Mouse (Mus musculus) embryonic stem cell, embryonic (primary cell): ENCODE measurements around the gene Tmem131.
"Not testable (repeated sequence)": the region's sequence is repeated elsewhere in the genome, so short reads cannot be mapped to it uniquely, and the experiment has no call there.

Source experiments
- CTCF ChIA-PET, 4 experiments: fragments of 300-600 bp in 2 of 4; fragments of 350-600 bp in 2 of 4; sonication (Branson Sonifier 250); formaldehyde crosslinking; loops; one replicate each; lab custom pipeline; 2022; ENCODE audit warnings: inconsistent platforms in 2 of 4; lab: Charles Lee
- POLR2A ChIA-PET, 4 experiments: fragments of 300-600 bp in 2 of 4; fragments of 350-600 bp in 2 of 4; sonication (Branson Sonifier 250); formaldehyde crosslinking; loops; one replicate each; lab custom pipeline; 2022; ENCODE audit warnings: antibody characterized with exemption in 4 of 4, inconsistent platforms in 1 of 4; lab: Charles Lee

The Tmem131 gene

DNA sequence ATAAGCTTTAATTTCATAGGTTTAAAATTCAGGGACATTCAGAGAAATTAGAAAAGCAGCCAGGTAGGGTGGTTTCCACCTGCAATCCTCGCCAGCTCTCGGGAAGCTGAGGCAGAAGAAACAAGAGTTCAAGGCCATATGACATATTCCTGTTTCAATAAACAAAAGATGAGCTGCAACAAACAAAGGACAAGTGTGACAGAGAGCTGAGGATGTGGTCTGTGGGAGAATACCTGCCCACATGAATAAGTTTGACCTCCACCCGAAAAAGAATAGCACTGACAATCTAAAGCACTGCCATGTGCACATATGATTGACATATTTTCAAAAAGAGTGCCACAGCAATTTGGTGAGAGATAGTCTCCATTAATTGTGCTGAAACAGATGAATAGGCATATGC is 31.9 kb downstream of the Tmem131 start:
- ChIA-PET POLR2A (interaction anchor here in 3 of 4 experiments (0.7 to 5.5 kb wide), 15 partner anchors 9 to 75 kb away, joined by 3 to 52 read pairs (median 5); no protein-coding TSS in a partner anchor), CTCF (interaction anchor here in 3 of 4 experiments (0.6 to 1.3 kb wide), 3 partner anchors 9 to 91 kb away, joined by 3 read pairs; no protein-coding TSS in a partner anchor)

- CTCF ChIA-PET: no interaction called here
- POLR2A ChIA-PET: interaction anchor here in 2 of 4 experiments (0.7 to 5.5 kb wide), 5 partner anchors 8 to 106 kb away, joined by 3 to 51 read pairs (median 3); no protein-coding TSS in a partner anchor
Measured at GRCm38 (mm10) chr1:36910397-36910796, 33.1 kb downstream of the Tmem131 start.

DNA sequence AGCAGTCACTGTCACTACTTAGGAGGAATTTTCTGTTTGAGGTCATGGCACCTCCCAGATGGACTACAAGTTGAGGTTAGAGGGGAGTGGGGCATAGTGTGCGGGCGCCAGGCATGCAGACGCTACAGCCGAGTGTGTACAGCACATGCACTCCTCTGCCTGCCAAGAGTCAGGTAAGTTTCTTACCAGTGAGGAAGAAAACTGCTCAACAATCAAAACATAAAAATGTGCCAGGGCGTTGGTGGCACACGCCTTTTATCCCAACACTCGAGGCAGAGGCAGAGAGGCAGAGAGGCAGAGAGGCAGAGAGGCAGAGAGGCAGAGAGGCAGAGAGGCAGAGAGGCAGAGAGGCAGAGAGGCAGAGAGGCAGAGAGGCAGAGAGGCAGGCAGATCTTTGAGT is 33.5 kb downstream of the Tmem131 start:
- CTCF ChIA-PET: not testable (repeated sequence)
- POLR2A ChIA-PET: interaction anchor here in 2 of 4 experiments (0.7 to 5.5 kb wide), 4 partner anchors 7 to 106 kb away, joined by 3 to 51 read pairs (median 3); no protein-coding TSS in a partner anchor

DNA sequence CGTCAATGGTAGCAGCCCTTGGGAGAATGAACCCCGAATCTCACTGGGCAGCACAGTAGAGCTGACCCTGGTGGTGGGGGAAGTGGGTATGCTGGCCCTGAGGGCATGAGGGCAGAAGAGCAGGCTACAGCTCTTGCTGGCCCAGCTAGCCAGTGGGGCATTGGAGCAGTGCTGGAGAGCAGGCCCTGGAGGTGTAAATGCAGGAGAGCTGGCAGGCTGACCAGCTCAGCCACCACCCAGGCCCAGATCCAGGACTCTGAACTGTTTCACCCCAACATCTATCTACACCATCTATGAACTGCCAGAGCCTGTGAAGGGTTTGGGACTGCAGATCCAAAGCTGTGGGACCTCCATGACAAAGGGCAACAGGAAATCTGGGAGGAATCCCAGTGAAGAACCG is 38.2 kb downstream of the Tmem131 start:
- ChIA-PET CTCF (interaction anchor here in 2 of 4 experiments (0.5 to 0.6 kb wide), 2 partner anchors 10 to 23 kb away, joined by 3 read pairs; no protein-coding TSS in a partner anchor), POLR2A (interaction anchor here (0.7 to 7.5 kb wide), 17 partner anchors 8 to 225 kb away, joined by 3 to 57 read pairs (median 5); no protein-coding TSS in a partner anchor)

GRCm38 (mm10) chr1:36904489-36904888 is 39.0 kb downstream of the Tmem131 start:
- ChIA-PET CTCF (interaction anchor here in 1 of 4 experiments (0.6 kb wide), 1 partner anchor 12 kb away, joined by 4 read pairs; no protein-coding TSS in a partner anchor), POLR2A (interaction anchor here (0.6 to 7.5 kb wide), 32 partner anchors 8 to 126 kb away, joined by 3 to 57 read pairs (median 4); no protein-coding TSS in a partner anchor)

DNA sequence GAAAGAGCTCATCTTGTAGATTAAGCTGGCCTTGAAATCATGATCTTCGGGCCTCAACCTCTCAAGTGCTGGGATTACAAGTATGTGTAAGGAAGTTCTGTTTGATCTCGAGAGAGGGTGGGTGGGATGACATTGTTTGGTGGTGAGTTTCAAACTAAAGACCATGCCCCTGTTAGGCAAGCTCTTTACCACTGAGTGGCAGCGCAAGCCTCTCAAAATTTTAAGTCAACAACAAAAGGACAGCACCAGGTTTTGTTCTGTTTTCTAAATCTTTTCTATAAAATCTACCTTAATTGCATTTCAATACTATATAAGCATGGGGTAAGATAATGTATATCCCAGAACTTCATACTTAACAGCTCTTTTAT is 39.4 kb downstream of the Tmem131 start:
- POLR2A ChIA-PET: interaction anchor here in 3 of 4 experiments (0.6 to 7.5 kb wide), 31 partner anchors 9 to 1067 kb away, joined by 3 to 57 read pairs (median 4); no protein-coding TSS in a partner anchor
- CTCF ChIA-PET: interaction anchor here in 1 of 4 experiments (0.6 to 0.8 kb wide), 2 partner anchors 12 to 20 kb away, joined by 4 read pairs; no protein-coding TSS in a partner anchor

DNA sequence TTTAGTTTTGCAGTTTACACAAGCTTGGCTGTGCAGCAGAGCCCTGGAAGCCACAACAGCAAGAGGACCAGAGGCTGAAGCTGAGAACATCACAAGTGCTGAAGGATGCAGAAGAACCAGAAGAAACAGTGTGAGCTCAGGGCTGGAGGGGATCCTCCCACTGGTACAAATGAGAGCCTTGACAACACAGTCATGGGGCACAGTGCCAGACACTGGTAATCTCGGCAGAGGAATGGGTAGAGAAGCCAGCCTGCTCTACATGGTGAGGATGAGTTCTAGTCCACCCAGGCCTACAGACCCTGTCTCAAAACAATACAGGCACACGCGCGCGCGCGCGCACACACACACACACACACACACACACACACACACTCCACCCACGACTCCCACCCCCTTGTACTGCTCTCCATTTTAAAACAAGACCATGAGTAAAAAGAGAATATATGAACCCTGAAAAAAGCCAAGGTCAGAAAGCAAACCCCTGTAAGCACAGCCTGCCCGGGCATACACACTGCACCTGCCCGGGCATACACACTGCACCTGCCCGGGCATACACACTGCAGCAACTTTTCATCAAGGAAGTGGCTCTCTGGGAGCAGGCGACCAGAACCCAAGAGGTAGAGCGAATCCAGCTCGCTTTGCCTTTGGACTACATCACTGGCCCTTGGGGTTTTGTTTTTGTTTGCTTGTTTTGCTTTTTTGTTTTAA is 39.9 kb downstream of the Tmem131 start:
- POLR2A ChIA-PET: interaction anchor here in 3 of 4 experiments (0.6 to 7.5 kb wide), 41 partner anchors 8 to 1575 kb away, joined by 3 to 57 read pairs (median 4); no protein-coding TSS in a partner anchor
- CTCF ChIA-PET: interaction anchor here in 2 of 4 experiments (0.6 to 1.3 kb wide), 3 partner anchors 18 to 98 kb away, joined by 3 to 5 read pairs (median 4); no protein-coding TSS in a partner anchor

GRCm38 (mm10) chr1:36902533-36903315 is 40.7 kb downstream of the Tmem131 start:
- POLR2A ChIA-PET: interaction anchor here in 3 of 4 experiments (0.7 to 7.5 kb wide), 27 partner anchors 9 to 1575 kb away, joined by 3 to 57 read pairs (median 4); no protein-coding TSS in a partner anchor
- CTCF ChIA-PET: interaction anchor here in 1 of 4 experiments (1.3 kb wide), 1 partner anchor 18 kb away, joined by 5 read pairs; no protein-coding TSS in a partner anchor

GRCm38 (mm10) chr1:36899622-36900021 is 43.8 kb downstream of the Tmem131 start:
- ChIA-PET POLR2A (interaction anchor here in 3 of 4 experiments (0.8 to 5.9 kb wide), 15 partner anchors 8 to 140 kb away, joined by 3 to 51 read pairs (median 4); no protein-coding TSS in a partner anchor), CTCF (interaction anchor here in 1 of 4 experiments (0.7 kb wide), 1 partner anchor 47 kb away, joined by 3 read pairs; no protein-coding TSS in a partner anchor)

DNA sequence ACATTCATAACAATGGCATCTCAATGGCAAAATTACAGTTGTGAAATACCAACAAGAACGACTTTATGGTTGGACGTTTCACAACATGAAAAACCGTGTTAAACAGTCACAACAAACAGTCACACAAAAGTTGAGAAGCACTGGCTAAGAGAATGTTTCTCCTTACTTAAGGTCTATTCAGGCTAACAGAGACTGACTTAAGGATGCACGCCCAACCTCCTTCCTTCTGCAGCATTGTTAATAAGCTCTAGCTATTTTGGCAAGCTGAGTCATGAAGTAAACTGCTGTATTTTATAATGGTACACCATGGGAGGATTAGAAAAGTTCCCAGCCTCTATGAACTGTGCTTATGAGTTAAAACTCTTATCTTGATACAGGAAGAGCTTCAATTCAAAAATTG is 47.0 kb downstream of the Tmem131 start:
- POLR2A ChIA-PET: interaction anchor here in 2 of 4 experiments (0.5 to 2.5 kb wide), 6 partner anchors 8 to 98 kb away, joined by 3 to 7 read pairs (median 5); no protein-coding TSS in a partner anchor
- CTCF ChIA-PET: no interaction called here

DNA sequence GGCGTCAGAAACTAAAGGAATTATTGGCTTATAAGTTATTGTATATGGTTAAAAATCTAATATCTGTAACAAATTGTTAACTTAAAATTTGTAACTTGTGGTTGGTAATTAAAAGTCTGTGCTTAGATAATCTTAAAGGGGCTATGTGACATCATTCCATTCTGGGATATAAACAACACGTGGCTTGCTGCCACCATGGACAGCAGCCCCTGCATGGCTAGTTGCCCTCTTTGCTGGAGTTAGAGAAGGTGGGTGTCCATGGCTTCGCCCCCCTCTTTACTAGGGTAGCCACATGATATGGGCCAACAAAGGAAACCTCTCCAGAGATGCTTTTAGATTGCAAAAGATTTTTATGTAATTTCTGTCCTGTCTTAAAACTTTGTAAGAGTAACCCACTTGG is 48.0 kb downstream of the Tmem131 start:
- ChIA-PET CTCF (no interaction called here), POLR2A (interaction anchor here in 2 of 4 experiments (0.7 to 2.5 kb wide), 3 partner anchors 10 to 51 kb away, joined by 3 to 7 read pairs (median 5); no protein-coding TSS in a partner anchor)

DNA sequence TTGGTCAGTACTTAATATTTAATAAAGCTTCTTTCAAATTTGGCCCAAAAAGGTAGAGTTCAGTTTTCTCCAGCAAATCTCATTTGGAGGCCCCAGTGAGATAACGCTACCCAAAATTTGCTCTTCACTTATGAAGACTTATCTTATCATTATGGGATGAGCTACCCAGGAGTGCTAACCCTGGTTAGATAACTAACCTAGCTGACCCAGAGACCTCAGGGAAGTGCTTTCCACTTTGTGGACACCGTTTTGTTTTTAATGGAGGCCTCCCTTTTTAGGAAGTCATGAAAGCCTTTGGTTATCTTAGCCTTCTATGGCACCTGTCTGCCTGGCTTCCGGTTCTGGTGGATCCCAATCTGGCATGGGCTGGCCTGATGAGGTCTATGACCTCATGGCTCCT is 49.3 kb downstream of the Tmem131 start:
- ChIA-PET CTCF (no interaction called here), POLR2A (interaction anchor here in 2 of 4 experiments (1.0 to 2.2 kb wide), 7 partner anchors 9 to 66 kb away, joined by 3 to 14 read pairs (median 5); no protein-coding TSS in a partner anchor)

DNA sequence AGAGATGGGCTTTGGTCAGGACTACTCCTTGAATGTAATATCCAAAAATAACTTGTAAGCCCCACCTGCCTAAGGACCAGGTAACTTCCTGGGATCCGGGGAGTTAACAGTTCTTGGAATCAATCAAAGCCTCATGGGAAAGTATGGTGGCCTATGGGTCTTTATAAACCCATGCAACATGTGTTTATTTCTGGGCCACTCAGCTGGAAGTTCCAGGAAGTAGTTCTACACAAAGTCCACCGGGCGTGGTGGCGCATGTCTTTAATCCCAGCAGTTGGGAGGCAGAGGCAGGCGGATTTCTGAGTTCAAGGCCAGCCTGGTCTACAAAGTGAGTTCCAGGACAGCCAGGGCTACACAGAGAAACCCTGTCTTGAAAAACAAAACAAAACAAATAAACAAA is 49.7 kb downstream of the Tmem131 start:
- CTCF ChIA-PET: not testable (repeated sequence)
- POLR2A ChIA-PET: interaction anchor here in 3 of 4 experiments (0.6 to 2.2 kb wide), 10 partner anchors 9 to 93 kb away, joined by 3 to 14 read pairs (median 4); no protein-coding TSS in a partner anchor

DNA sequence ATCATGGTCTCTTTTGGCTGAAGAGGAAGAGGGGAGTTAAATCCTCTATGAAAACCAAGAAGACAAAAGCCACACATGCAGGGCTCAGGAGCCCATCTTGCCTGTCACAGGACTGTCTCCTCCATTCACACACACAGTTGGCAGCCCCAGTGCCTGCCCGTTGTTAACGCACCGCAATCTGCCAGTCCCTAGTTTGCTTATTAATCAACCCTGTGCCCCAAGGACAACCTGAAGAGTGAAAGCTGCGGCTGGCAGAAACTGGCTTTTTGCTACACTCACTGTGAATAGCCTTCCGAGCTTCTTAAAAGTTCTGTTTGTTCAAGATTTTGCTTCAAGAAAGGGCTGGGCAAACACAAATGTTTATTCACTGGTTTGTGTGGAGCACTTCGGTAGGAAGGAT is 50.3 kb downstream of the Tmem131 start:
- POLR2A ChIA-PET: interaction anchor here in 3 of 4 experiments (0.6 to 2.2 kb wide), 10 partner anchors 9 to 129 kb away, joined by 3 to 14 read pairs (median 4); no protein-coding TSS in a partner anchor

GRCm38 (mm10) chr1:36892461-36892860 is 51.0 kb downstream of the Tmem131 start:
- POLR2A ChIA-PET: interaction anchor here in 1 of 4 experiments (0.6 to 1.6 kb wide), 5 partner anchors 15 to 334 kb away, joined by 3 to 5 read pairs (median 4); partner anchors contain the start of gene Sema4c
- CTCF ChIA-PET: interaction anchor here in 1 of 4 experiments (0.7 kb wide), 1 partner anchor 12 kb away, joined by 4 read pairs; no protein-coding TSS in a partner anchor

More for the DNA sequence above, 50.3 kb downstream of the Tmem131 start:
- CTCF ChIA-PET: no interaction called here

- CTCF ChIA-PET: interaction anchor here in 1 of 4 experiments (0.6 kb wide), 1 partner anchor 19 kb away, joined by 7 read pairs; no protein-coding TSS in a partner anchor
- POLR2A ChIA-PET: interaction anchor here in 2 of 4 experiments (1.6 to 1.9 kb wide), 2 partner anchors 10 to 15 kb away, joined by 5 to 7 read pairs; no protein-coding TSS in a partner anchor
Measured at GRCm38 (mm10) chr1:36889016-36889415, 54.5 kb downstream of the Tmem131 start.

- POLR2A ChIA-PET: interaction anchor here in 3 of 4 experiments (0.7 to 2.6 kb wide), 14 partner anchors 9 to 189 kb away, joined by 3 to 12 read pairs (median 4); no protein-coding TSS in a partner anchor
- CTCF ChIA-PET: no interaction called here
Measured at GRCm38 (mm10) chr1:36887172-36887571, 56.3 kb downstream of the Tmem131 start.
